Mouse (Mus musculus): ENCODE data around the gene Tspan33. TPM values are rescaled to one million over a fixed set of nuclear protein-coding genes. Genes with fewer than 3 reads are reported as not detected.

Gene Tspan33
- polyA plus RNA-seq, 1 experiment = 1.2 TPM

GRCm38 (mm10) chr6:29712011-29712584, 18.1 kb downstream of the Tspan33 start:
- H3ac ChIP-seq (ENCODE audit: control insufficient read depth, insufficient read length, low read depth) = no peak overlapping the region
- no peaks in the 10 kb centered on the region for H3K36me3 ChIP-seq (ENCODE audit: control insufficient read depth, insufficient read depth)
- peaks cover 10% of the 10 kb centered on the region for H3K27me3 ChIP-seq (ENCODE audit: control insufficient read depth, insufficient read depth, insufficient read length)
- TF ChIP-seq MYOG (IDR thresholded peaks at IDR 0.05; ENCODE audit: control insufficient read depth, extremely low read depth, insufficient read length) (no peak), MYOD1 (IDR thresholded peaks at IDR 0.05; ENCODE audit: control insufficient read depth, insufficient read length, low read depth) (no peak), MAX (IDR thresholded peaks at IDR 0.05) (no peak), CTCF (IDR thresholded peaks at IDR 0.05; ENCODE audit: control insufficient read depth, insufficient read depth, insufficient read length) (peak; percentile 13), FOSL1 (IDR thresholded peaks at IDR 0.05; ENCODE audit: insufficient read depth, low read length, poor library complexity, severe bottlenecking) (no peak), CEBPB (IDR thresholded peaks at IDR 0.05; ENCODE audit: low read depth) (no peak)
- no peaks in the 10 kb centered on the region for H3K79me3 ChIP-seq (ENCODE audit: low read depth)
- H3K4me3 ChIP-seq (ENCODE audit: insufficient read depth, poor library complexity, severe bottlenecking) = no peak overlapping the region
- no peaks in the 10 kb centered on the region for H3K79me2 ChIP-seq (ENCODE audit: control insufficient read depth, insufficient read depth)

DNA sequence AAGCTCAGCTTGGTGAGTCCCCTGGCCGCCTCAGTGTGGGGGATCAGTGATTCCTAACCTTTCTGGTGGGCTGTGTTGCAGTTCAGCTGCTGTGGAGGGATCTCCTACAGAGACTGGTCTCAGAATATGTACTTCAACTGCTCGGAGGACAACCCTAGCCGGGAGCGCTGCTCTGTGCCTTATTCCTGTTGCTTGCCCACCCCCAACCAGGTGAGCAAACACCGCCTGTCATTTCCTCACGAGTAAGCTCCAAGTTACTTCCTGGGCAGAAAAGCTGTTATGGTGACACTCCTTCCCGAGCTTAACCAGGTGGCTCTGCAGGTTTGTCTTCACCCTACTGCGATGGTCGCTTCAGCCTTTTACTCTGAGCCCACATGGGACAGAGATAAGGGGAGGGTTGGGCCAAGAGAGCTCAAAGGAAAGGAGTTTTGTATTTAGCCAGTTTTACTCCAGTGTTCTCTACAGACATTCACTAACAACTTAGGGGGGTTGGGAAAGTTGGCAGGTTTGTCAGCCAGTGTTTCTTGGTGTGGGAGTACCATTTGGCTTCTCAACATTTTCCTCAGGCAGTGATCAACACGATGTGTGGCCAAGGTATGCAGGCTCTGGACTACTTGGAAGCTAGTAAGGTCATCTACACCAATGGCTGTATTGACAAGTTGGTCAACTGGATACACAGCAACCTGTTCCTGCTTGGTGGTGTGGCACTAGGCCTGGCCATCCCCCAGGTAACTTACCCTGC, 22.8 kb downstream of the Tspan33 start:
- no peaks in the 10 kb centered on the region for H3K79me3 ChIP-seq (ENCODE audit: low read depth)
- no peaks in the 10 kb centered on the region for H3K36me3 ChIP-seq (ENCODE audit: control insufficient read depth, insufficient read depth)
- no peaks in the 10 kb centered on the region for H3K79me2 ChIP-seq (ENCODE audit: control insufficient read depth, insufficient read depth)
- TF ChIP-seq MAX (IDR thresholded peaks at IDR 0.05) (no peak), CEBPB (IDR thresholded peaks at IDR 0.05; ENCODE audit: low read depth) (no peak), MYOG (IDR thresholded peaks at IDR 0.05; ENCODE audit: control insufficient read depth, extremely low read depth, insufficient read length) (no peak), MYOD1 (IDR thresholded peaks at IDR 0.05; ENCODE audit: control insufficient read depth, insufficient read length, low read depth) (no peak), CTCF (IDR thresholded peaks at IDR 0.05; ENCODE audit: control insufficient read depth, insufficient read depth, insufficient read length) (no peak), USF1 (IDR thresholded peaks at IDR 0.05; ENCODE audit: low read depth) (no peak), FOSL1 (IDR thresholded peaks at IDR 0.05; ENCODE audit: insufficient read depth, low read length, poor library complexity, severe bottlenecking) (no peak)
- H3ac ChIP-seq (ENCODE audit: control insufficient read depth, insufficient read length, low read depth) = no peak overlapping the region
- no peak overlapping the region for H3K4me3 ChIP-seq (ENCODE audit: insufficient read depth, poor library complexity, severe bottlenecking)
- H3K27me3 ChIP-seq (ENCODE audit: control insufficient read depth, insufficient read depth, insufficient read length) = peaks cover 1% of the 10 kb centered on the region

- Histone ChIP-seq H3ac (ENCODE audit: control insufficient read depth, insufficient read length, low read depth) (no peak overlapping the region), H3K79me3 (ENCODE audit: low read depth) (no peaks in the 10 kb centered on the region), H3K4me3 (ENCODE audit: insufficient read depth, poor library complexity, severe bottlenecking) (no peak overlapping the region), H3K36me3 (ENCODE audit: control insufficient read depth, insufficient read depth) (no peaks in the 10 kb centered on the region), H3K79me2 (ENCODE audit: control insufficient read depth, insufficient read depth) (no peaks in the 10 kb centered on the region), H3K27me3 (ENCODE audit: control insufficient read depth, insufficient read depth, insufficient read length) (peaks cover 9% of the 10 kb centered on the region)
- TF ChIP-seq MAX (IDR thresholded peaks at IDR 0.05) (no peak), FOSL1 (IDR thresholded peaks at IDR 0.05; ENCODE audit: insufficient read depth, low read length, poor library complexity, severe bottlenecking) (no peak), MYOG (IDR thresholded peaks at IDR 0.05; ENCODE audit: control insufficient read depth, extremely low read depth, insufficient read length) (no peak), USF1 (IDR thresholded peaks at IDR 0.05; ENCODE audit: low read depth) (no peak), CTCF (IDR thresholded peaks at IDR 0.05; ENCODE audit: control insufficient read depth, insufficient read depth, insufficient read length) (no peak), MYOD1 (IDR thresholded peaks at IDR 0.05; ENCODE audit: control insufficient read depth, insufficient read length, low read depth) (no peak), CEBPB (IDR thresholded peaks at IDR 0.05; ENCODE audit: low read depth) (no peak)
Measured at GRCm38 (mm10) chr6:29717541-29717940, 23.5 kb downstream of the Tspan33 start.

- TF ChIP-seq CTCF (IDR thresholded peaks at IDR 0.05; ENCODE audit: control insufficient read depth, insufficient read depth, insufficient read length) (no peak), MYOG (IDR thresholded peaks at IDR 0.05; ENCODE audit: control insufficient read depth, extremely low read depth, insufficient read length) (no peak), MYOD1 (IDR thresholded peaks at IDR 0.05; ENCODE audit: control insufficient read depth, insufficient read length, low read depth) (no peak), USF1 (IDR thresholded peaks at IDR 0.05; ENCODE audit: low read depth) (no peak), MAX (IDR thresholded peaks at IDR 0.05) (no peak), FOSL1 (IDR thresholded peaks at IDR 0.05; ENCODE audit: insufficient read depth, low read length, poor library complexity, severe bottlenecking) (no peak)
- Histone ChIP-seq H3K27me3 (ENCODE audit: control insufficient read depth, insufficient read depth, insufficient read length) (peaks cover 14% of the 10 kb centered on the region), H3K36me3 (ENCODE audit: control insufficient read depth, insufficient read depth) (no peaks in the 10 kb centered on the region), H3K79me2 (ENCODE audit: control insufficient read depth, insufficient read depth) (no peaks in the 10 kb centered on the region), H3K79me3 (ENCODE audit: low read depth) (no peaks in the 10 kb centered on the region), H3ac (ENCODE audit: control insufficient read depth, insufficient read length, low read depth) (no peak overlapping the region), H3K4me3 (ENCODE audit: insufficient read depth, poor library complexity, severe bottlenecking) (no peak overlapping the region)
Measured at GRCm38 (mm10) chr6:29717952-29718521, 24.0 kb downstream of the Tspan33 start.

DNA sequence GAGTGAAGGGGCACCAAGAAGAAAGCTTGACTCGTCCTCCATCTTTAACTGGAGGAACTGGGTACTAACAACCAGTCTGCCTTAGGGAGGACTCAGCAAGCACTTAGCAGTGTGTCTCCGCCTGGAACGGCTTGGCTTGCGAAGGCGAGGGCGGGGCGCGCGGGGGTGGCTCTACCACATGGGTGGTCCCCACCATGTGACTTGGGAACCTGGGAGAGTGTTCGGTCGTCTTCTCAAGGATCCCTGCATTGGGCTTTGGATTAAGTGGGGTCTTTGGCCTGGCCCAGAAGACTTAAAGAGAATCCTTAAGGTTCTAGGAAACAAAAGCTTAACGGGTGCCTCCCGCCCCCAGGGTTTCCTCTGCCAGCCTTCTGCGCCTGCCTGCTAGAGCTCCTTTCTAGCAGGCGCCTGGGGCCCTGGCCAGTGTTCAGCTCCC, 24.9 kb downstream of the Tspan33 start:
- no peaks in the 10 kb centered on the region for H3K79me3 ChIP-seq (ENCODE audit: low read depth)
- H3ac ChIP-seq (ENCODE audit: control insufficient read depth, insufficient read length, low read depth) = no peak overlapping the region
- H3K4me3 ChIP-seq (ENCODE audit: insufficient read depth, poor library complexity, severe bottlenecking) = no peak overlapping the region
- no peaks in the 10 kb centered on the region for H3K79me2 ChIP-seq (ENCODE audit: control insufficient read depth, insufficient read depth)
- no peaks in the 10 kb centered on the region for H3K36me3 ChIP-seq (ENCODE audit: control insufficient read depth, insufficient read depth)
- peaks cover 14% of the 10 kb centered on the region for H3K27me3 ChIP-seq (ENCODE audit: control insufficient read depth, insufficient read depth, insufficient read length)
- TF ChIP-seq MAX (IDR thresholded peaks at IDR 0.05) (no peak), CEBPB (IDR thresholded peaks at IDR 0.05; ENCODE audit: low read depth) (no peak), MYOG (IDR thresholded peaks at IDR 0.05; ENCODE audit: control insufficient read depth, extremely low read depth, insufficient read length) (no peak), CTCF (IDR thresholded peaks at IDR 0.05; ENCODE audit: control insufficient read depth, insufficient read depth, insufficient read length) (no peak), FOSL1 (IDR thresholded peaks at IDR 0.05; ENCODE audit: insufficient read depth, low read length, poor library complexity, severe bottlenecking) (no peak), USF1 (IDR thresholded peaks at IDR 0.05; ENCODE audit: low read depth) (no peak), MYOD1 (IDR thresholded peaks at IDR 0.05; ENCODE audit: control insufficient read depth, insufficient read length, low read depth) (no peak)
